Mouse (Mus musculus): ENCODE data around the gene Fez1.

Fez1 gene

DNA sequence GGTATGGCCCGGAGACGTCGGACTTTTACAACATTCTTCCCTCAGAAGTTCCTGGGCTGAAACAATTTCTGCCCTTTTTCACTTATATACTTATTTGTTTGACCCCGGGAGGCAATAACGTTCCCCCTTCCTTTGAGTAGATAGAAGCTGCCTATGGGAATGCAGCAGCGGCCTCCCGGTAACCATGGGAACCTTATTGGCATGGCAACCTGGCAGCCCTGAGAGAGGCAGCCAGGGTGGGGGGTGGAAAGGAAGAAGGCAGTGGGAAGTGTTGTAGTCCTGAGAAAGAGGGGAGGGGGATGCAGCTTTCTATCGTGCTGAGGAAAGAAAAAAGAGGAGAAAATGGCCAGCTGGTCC, at the start of gene Fez1:
TSS of gene Fez1 (plus strand) at position 221 of the 357 bp plus-strand sequence.
- no peak for DNase-seq (ENCODE audit: low read depth in 2 of 2, low spot score in 2 of 2)

DNA sequence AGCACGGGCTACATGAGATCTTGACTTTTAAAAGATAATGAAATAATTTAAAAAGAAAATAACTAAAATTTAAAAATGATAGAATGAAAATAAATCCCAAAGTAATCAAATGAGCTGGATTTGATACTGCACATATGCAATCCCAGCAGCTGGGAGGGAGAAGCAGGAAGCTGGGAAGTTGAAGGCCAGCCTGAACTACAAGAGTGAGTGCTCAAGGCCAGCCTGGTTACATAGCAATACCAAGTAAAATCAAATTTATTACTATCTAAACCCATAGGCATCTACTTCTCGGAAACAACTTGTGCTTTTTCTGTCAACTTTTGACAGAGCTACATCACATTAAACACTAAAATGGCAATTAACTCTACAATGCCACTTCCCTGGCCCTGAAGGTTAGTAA, 37.7 kb upstream of the Fez1 start:
- no peak for DNase-seq (ENCODE audit: low read depth in 2 of 2, low spot score in 2 of 2)

DNA sequence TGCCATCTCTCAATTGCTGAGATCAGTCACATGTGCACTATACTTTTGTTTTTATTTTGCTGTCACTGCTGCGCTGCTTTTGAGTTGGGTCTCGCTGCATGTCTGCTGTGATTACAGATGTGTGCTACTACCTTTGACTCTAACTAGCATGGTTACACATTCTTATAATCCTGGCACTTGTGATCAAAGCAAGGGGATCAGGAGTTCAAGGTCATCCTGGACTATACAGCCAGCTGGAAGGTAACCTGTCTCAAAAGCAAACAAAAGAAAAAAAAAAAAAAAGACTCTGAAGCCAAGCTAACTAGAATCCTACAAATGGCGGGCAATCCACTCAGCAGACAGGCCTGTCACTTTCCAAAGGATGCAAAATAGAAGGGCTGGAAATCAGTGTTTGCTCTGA, 29.5 kb upstream of the Fez1 start:
- no peak for DNase-seq (ENCODE audit: low read depth in 2 of 2, low spot score in 2 of 2)

DNA sequence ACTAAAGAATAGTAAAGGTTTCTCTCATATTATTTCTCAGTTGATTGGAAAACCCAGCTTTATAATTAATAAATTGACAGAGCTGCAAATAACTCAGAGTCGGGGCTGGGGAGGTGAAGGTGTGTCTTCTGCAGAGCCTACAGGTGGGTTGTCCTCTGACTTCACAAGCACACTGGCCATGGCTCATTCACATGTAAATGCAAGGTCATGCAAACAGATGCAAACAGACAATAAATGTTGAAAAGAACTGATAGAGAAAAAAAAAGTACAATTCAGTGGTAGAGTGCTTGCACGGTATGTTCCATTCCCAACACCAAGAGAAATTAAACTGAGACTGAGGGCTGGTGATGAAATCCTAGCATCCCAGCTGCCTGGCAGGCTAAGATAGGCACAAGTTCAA, 27.2 kb upstream of the Fez1 start:
- no peak for DNase-seq (ENCODE audit: low read depth in 2 of 2, low spot score in 2 of 2)

DNA sequence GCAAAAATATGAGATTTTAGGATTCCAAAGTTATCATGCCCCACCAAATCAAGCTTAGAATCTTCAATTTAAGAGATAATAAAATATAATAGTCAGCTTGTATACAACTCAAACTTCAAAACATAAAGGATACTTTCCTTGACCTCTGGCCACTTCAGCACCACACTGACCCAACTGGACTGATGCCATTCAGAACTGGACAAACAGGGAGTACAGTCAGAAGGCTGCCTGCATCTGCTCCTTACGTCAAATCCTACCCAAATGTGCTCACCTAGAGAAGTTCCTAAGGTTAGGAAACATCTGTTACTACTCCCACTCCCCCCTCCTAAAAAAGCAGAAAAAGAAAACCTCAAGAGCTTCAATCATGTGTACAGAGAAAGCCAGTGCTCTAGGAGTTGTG, 26.1 kb upstream of the Fez1 start:
- DNase-seq (ENCODE audit: low read depth in 2 of 2, low spot score in 2 of 2) = no peak

DNA sequence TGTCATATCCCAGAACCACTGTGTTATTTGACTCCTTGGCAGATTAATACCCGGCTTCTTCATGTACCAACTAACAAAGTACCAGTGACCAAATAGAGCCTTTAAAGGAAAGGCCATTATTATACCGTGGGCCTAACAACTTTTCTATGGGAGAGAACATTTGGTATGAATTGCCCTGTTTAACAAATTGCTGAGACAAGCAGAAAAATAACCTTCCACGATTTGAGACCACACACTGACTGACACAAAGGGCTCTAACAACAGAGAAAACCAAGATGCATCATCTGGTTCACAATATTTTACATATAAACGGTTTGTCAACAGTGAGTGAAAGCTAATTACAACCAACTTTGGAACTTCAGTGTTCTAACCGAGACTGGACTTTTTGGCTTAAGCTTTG, 25.4 kb upstream of the Fez1 start:
- no peak for DNase-seq (ENCODE audit: low read depth in 2 of 2, low spot score in 2 of 2)

DNA sequence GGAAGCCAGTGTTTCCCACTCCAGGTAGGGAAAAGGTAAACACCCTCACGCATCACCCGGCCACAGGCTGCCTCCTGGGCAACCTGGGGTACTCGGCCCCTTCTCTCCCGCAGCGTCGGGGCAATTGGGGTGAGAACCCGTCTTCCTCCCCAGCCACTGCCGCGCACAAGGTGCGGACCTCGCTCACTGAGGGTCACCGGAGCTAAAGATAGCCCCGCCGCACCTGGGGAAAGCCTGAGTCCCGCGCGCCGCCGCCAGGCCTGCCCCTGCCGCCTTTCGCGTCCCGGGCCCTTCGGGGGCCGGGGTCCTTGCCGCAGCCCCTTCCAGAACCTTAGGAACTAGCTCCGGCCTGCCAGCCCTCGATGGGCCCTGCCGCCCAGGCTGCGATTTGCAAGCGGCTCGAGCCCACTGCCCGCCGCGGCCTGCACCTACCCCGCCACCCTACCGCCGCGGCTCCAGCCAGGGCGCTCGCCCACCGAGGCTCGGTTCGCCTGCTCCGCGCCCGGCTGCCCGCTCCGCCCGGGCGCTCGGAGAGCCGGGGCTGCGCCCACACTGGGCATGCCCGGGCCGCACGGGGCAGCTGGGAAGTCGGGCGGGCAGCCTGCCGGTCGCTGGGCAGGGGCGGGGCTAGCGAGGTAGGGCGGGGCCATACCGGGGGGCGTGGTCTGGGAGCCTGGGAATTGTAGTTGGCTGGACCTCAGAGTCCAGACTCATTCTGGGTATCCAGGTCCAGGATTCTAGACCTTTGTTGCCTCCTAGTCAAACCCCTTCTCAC, 24.7 kb upstream of the Fez1 start, which contains the start of gene Ei24:
TSS of gene Ei24 (minus strand) at position 613 of the 775 bp plus-strand sequence.
- peak; percentile 47 to 56 for DNase-seq (ENCODE audit: low read depth in 2 of 2, low spot score in 2 of 2)

DNA sequence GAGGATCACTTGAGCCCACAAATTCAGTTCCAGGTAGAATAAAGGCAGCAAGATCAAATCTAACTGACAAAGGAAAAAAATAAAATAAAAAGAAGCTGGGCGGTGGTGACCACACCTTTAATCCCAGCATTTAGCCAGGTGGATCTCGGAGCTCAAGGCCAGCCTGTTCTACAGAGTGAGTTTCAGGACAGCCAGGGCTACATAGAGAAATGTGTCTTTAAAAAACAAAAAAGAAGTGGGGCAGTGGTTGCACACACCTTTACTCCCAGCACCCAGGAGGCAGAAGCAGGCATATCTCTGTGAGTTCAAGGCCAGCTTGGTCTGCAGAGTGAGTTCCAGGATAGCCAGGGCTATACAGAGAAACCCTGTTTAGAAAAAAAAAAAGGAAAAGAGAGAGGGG, 19.7 kb upstream of the Fez1 start:
- DNase-seq (ENCODE audit: low read depth in 2 of 2, low spot score in 2 of 2) = no peak

DNA sequence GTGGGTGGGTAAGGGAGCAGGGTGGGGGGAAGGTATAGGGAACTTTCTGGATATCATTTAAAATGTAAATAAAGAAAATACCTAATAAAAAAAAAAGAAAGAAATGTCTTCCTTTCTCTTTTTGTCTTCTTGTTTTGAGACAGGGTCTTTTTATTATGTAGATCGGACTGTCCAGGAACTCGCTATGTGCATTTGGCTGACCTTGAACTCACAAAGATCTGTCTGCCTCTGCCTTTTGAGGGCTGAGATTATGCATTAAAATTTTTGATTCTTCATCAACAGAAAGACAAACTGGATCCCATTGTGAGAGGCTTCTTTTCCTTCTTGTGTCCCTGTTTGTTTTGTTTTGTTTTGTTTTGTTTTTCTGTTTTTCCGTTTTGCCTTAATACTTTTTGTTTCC, 18.7 kb upstream of the Fez1 start:
- DNase-seq (ENCODE audit: low read depth in 2 of 2, low spot score in 2 of 2) = no peak

DNA sequence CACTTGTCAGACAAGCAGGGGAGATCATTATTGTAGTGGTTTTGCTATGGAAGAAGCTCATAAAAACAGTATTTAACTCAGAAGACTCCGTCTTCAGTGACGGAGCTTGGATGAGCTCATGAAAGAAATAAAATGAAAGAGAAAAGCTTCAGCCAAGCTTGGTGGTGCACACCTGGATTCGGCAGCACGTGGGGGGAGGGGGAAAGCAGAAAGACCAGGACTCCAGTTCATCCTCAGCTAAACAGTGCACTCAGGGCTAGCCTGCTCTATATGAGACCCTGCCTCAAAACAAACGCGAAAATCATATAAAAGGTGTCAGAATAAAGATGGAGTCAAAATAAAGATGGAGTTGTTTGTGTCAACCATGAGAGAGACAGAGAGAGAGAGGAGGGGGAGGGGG, 18.3 kb upstream of the Fez1 start:
- no peak for DNase-seq (ENCODE audit: low read depth in 2 of 2, low spot score in 2 of 2)

DNA sequence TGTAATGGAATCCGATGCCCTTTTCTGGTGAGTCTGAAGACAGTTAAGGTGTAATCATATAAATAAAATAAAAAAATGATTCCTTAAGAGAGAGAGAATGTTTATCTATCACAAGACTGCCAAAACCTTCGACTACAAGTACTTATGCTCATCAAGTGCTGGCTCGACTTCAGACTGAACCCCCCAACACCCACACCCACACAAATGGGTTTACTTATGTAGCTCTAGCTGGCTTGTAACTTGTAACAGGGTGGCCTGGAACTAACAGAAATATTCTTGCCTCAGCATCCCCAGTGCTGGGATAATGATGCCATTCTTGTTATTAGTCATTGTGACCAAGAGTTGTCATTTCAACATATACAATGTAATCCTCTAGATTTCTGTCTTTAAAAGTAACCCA, 17.7 kb upstream of the Fez1 start:
- DNase-seq (ENCODE audit: low read depth in 2 of 2, low spot score in 2 of 2) = no peak

DNA sequence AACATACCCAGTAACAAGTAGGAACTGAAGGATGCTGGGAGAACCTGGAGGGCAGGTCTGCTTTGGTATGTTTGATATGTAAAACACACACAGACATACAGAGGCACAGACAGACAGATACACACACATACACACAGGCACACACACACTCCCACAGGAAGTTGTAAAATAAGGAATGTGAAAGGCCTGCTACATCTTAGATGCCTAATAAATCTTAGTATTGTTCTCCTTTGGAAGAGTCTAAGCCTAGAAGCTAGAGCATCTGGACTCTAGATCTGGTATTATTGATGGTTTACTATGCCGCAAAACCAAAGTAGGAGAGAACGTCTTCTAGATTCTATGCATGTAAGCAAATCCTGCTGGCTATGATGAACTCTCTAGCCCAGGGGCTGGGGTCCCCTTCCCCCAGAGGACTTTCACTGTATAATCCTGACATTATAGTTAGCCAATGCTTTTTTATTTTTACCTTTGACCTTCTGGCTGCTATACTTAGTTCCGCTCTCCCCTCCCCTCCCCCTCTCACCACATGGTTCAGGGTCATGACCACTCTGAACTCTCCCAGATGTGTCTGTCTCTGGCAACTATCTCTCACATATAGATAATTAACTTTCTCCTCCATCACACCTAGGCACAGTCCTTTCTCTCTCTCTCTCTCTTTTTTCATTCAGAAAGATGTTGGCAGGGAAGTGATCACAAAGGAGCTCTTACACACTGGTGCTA, 16.2 kb upstream of the Fez1 start:
- no peak for DNase-seq (ENCODE audit: low read depth in 2 of 2, low spot score in 2 of 2)

DNA sequence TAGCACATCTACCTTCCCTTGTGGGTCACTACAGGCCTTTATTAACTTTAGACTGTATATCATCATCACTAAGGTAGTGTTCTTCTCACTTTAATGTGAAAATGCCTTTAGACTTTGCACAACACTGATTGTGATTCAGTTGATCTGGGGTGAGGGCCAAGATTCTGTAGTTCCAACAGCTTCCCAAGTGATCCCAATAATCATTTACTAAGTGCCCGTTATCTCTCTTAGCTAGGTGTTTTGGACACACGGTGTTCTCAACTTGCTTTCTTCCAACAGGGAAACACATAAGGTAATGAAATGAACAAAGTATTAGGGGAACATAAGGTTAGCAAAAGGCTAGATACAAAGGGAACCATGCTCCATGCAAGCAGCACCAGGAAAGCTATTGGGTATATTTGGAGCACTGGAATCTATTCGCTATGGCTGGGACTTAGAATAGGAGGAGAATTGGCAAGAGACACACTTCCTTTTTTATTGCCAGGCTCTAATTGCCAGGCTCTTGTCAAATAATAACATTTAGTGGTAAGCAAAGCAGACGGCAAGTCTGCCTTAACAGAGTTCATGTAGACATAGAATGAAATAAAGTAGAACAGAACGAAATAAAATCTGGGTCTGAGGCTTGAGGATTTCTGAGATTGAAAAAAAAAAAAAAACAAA, 13.4 kb upstream of the Fez1 start:
- DNase-seq (ENCODE audit: low read depth in 2 of 2, low spot score in 2 of 2) = no peak

DNA sequence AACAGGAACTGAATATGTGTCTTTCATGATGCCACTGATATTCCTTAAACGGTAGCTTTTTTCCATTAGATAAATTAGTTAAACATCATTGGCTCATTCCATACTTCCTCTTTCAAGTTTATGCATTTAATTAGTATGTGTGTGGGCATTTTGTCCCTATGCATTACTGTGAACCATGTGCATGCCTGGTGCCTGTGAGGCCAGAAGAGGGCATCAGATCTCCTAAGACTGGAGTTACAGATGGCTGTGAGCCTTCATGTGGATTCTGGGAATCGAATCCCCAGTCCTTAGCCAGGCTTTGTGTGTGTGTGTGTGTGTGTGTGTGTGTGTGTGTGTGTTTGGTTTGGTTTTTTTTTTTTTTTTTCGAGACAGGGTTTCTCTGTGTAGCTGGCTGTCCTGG, 7.2 kb upstream of the Fez1 start:
- DNase-seq (ENCODE audit: low read depth in 2 of 2, low spot score in 2 of 2) = no peak

DNA sequence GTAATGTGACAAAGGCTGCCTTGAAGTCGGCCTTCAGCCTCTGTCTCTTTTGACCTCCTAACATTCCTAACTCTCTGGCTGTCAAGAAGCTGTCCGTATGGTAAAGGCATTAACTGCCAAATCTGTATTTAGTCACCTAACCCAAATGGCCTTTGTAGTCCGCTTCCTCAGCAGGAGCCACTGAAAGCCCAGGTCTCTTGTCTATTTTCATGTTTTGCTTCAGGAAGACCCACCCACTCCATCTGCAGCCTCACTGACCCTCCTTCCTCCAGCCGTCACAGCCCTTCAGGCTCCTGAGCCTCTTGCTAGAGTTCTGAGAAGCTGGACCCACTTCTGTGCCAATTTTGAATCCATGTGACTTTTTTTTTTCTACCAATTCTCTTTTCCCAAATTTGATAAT, 2.8 kb upstream of the Fez1 start:
- no peak for DNase-seq (ENCODE audit: low read depth in 2 of 2, low spot score in 2 of 2)

DNA sequence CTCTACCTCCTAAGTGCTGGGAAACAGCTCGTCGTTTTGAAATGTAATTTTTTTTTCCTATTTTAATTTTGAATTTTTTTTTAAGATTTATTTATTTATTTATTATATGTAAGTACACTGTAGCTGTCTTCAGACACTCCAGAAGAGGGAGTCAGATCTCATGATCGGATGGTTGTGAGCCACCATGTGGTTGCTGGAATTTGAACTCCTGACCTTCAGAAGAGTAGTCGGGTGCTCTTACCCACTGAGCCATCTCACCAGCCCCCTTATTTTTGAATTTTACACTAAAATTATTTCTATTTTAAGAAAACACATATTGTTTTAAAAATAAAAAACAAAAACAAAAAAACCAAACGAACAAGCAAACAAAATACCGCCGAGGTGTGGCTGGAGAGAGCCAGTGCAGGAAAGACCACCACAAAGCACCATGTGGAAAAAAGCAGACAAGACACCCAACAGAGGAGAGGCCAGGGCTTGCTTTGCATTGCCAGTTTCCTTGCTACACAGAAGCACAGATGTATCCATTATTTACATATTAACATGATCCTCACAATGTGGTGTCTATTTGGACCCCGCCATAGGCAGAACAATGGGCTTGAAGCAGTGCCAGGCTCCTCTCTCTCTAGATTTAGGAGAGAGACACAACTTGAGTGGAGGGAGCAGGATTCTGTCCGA, 558 bp upstream of the Fez1 start:
- no peak for DNase-seq (ENCODE audit: low read depth in 2 of 2, low spot score in 2 of 2)

DNA sequence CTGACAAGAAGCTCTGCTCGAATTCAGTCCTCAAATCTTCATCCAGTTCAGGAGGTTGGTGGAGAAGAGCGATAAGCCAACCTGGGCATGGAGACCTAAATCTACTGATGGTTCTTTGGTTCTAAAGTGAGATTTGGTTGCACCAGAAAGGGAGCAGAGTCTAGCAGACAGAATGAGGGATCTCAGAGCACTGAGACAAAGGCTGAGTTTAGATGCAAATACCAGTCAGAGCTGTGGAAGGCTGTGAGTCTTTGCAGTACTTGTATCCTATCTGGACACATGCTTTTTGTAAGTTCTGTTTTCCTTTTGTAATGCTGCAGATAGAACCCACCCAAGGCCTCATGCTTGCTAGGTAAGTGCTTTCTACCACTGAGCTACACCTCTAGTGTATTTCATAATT, 360 bp downstream of the Fez1 start:
- no peak for DNase-seq (ENCODE audit: low read depth in 2 of 2, low spot score in 2 of 2)

DNA sequence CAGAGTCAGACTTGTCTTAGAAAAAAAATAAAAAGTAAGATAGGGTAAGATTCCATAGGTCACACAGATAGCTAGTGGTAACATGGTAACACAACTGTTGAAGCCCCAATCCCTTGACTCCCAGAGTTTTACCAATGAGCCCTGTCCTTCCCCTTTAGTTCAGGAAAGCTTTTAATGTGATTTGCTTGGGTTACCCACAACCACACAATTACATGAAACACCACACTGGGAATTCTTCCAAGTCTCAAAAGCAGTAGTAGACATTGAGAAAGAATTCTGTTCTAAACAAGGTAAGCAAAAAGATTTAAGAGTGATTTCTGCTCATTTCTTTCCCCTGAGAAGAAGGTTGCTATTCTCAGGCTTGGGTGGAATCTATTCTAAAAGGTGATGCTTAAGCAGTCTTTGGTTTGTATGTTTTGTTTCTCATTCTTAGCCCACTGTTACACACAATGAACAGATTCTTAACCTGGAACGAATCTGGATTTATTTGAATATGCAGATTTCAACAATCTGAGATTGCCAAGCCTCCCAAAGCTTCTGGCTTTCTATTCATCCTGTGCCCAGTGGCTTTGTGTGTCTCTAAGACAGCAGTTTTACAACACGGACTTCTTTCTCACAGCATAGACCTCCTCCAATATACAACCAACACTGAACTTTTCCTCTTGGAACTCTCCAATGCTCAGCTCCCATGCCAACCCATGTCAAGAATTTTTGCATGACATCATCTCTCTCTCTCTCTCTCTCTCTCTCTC, 5.1 kb downstream of the Fez1 start:
- DNase-seq (ENCODE audit: low read depth in 2 of 2, low spot score in 2 of 2) = no peak

DNA sequence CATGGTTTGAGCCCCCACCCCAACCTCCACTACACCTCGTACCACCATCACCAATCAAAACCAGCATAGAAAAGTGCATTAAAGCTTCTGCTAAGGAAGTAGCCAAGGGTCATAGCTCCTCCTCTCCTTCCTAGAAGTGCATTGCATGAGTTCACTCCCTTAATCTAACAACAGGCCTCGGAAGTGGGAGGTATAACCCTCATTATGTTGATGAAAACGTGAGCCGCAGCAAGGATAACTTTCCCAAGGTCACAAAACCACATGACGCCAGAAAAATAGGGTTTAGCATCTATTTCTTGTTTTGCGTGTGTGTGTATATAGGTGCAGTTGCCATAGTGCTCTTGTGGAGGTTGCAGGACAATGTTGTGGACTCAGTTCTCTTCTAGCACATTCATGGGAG, 9.7 kb downstream of the Fez1 start:
- no peak for DNase-seq (ENCODE audit: low read depth in 2 of 2, low spot score in 2 of 2)

DNA sequence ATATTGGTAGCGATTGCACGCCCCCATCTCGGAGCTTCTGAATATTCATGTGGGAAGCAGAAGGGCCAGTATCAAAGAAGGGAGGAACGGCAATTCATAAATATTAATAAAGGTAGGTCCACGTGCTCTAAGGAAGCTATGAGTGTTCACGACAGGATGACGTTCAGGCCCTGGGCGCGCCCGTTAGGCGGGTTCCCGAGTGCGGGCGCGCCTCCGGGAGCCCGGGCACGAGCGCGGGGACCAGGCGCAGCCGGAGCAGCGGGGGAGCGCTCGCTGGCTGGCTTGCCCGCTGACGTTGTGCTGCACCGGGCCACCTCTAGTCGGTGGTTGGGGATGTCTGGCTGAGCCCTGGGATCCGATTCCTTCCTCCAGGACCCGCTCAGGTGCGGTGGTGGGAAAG, 10.9 kb downstream of the Fez1 start:
- DNase-seq (ENCODE audit: low read depth in 2 of 2, low spot score in 2 of 2) = no peak
